Mouse (Mus musculus) ES-CJ7 (cell line): ENCODE results near the gene Tspyl4.
A peak's percentile ranks its signal among the peaks of the same experiment; 100 is the strongest.

ENCODE experiments used
- DNase-seq: peaks from one replicate; pipeline ENCODE4 v3.0.0; 2011; ENCODE audit warnings: low read depth, low spot score

Gene Tspyl4

GRCm38 (mm10) chr10:34297299-34297979 lies at the start of gene Tspyl4:
Tspyl4 (plus strand) TSS chr10:34297442.
- peak; percentile 96 for DNase-seq

GRCm38 (mm10) chr10:34247757-34248156 lies 49.5 kb upstream of the Tspyl4 start:
- DNase-seq: no peak

- no peak for DNase-seq
Measured at GRCm38 (mm10) chr10:34249594-34249993, 47.6 kb upstream of the Tspyl4 start.

GRCm38 (mm10) chr10:34252833-34253232 lies 44.4 kb upstream of the Tspyl4 start:
- DNase-seq: peak; percentile 90

- DNase-seq: no peak
Measured at GRCm38 (mm10) chr10:34265106-34265505, 32.1 kb upstream of the Tspyl4 start.

- DNase-seq: no peak
Measured at GRCm38 (mm10) chr10:34267312-34268070, 29.8 kb upstream of the Tspyl4 start.

GRCm38 (mm10) chr10:34271681-34272080 lies 25.6 kb upstream of the Tspyl4 start:
- DNase-seq: no peak

GRCm38 (mm10) chr10:34280591-34281175 lies 16.6 kb upstream of the Tspyl4 start:
- DNase-seq: peak; percentile 75

- no peak for DNase-seq
Measured at GRCm38 (mm10) chr10:34281211-34281961, 15.9 kb upstream of the Tspyl4 start.

GRCm38 (mm10) chr10:34281962-34282388 lies 15.3 kb upstream of the Tspyl4 start, which contains the start of gene Tspyl1:
Tspyl1 (plus strand) TSS chr10:34282190.
- DNase-seq: peak; percentile 99

GRCm38 (mm10) chr10:34282420-34283238 lies 14.6 kb upstream of the Tspyl4 start:
- DNase-seq: peak; percentile 9

GRCm38 (mm10) chr10:34296911-34297298 lies 337 bp upstream of the Tspyl4 start:
- DNase-seq: no peak

- no peak for DNase-seq
Measured at GRCm38 (mm10) chr10:34297980-34298753, 925 bp downstream of the Tspyl4 start.

- no peak for DNase-seq
Measured at GRCm38 (mm10) chr10:34300368-34300767, 3.1 kb downstream of the Tspyl4 start.

GRCm38 (mm10) chr10:34307070-34307469 lies 9.8 kb downstream of the Tspyl4 start:
- DNase-seq: no peak

- no peak for DNase-seq
Measured at GRCm38 (mm10) chr10:34309915-34310685, 12.9 kb downstream of the Tspyl4 start.

- no peak for DNase-seq
Measured at GRCm38 (mm10) chr10:34312536-34312935, 15.3 kb downstream of the Tspyl4 start.

GRCm38 (mm10) chr10:34316571-34317216 lies 19.5 kb downstream of the Tspyl4 start:
- DNase-seq: peak; percentile 45

GRCm38 (mm10) chr10:34317217-34317606 lies 20.0 kb downstream of the Tspyl4 start:
- no peak for DNase-seq
